Mouse (Mus musculus): ENCODE measurements around the gene Krtap8-1. TPM values are rescaled to one million over a fixed set of nuclear protein-coding genes. Genes with fewer than 3 reads are reported as not detected.

Gene Krtap8-1
- polyA plus RNA-seq (2015; fragmentation: Nextera tagmentation; extraction: Ambion mirVana), result not detected in 2 replicates

DNA sequence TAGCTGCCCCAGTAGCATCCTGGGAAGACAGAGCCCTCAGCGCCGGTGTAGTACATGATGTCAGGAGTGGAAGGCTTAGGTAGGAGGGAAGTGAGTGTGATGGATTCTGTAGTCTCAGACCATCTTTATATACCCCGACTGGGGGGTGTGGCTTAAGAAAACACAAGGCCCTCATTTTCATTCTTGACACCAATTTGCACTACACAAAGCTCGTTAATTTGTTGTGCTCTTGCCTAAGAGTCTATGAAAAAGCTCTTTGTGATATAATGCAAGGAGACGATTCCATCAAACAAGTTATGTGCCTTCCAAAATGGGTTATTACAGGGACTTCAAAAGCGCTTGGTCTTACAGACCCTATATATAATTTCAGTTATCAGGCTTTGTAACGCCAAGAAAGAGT is at the start of gene Krtap8-1:
Gene Krtap8-1, minus strand, starts transcription at position 101 of the 400 bp plus-strand sequence.
- Histone ChIP-seq H3K9me3 (no peaks in the 10 kb centered on the region), H3K27me3 (no peaks in the 10 kb centered on the region), H3K4me2 (no peak within 1 kb of the TSS), H3K4me1 (no peaks in the 10 kb centered on the region), H3K27ac (no peak within 1 kb of the TSS), H3K36me3 (no peaks in the 10 kb centered on the region), H3K9ac (no peak within 1 kb of the TSS), H3K4me3 (no peak within 1 kb of the TSS)
- ATAC-seq (ENCODE audit: borderline replicate concordance, extremely low read depth, low FRiP score, low TSS enrichment), result no peak
- WGBS, result 83% methylated on average over 7 of the region's 7 CpGs

DNA sequence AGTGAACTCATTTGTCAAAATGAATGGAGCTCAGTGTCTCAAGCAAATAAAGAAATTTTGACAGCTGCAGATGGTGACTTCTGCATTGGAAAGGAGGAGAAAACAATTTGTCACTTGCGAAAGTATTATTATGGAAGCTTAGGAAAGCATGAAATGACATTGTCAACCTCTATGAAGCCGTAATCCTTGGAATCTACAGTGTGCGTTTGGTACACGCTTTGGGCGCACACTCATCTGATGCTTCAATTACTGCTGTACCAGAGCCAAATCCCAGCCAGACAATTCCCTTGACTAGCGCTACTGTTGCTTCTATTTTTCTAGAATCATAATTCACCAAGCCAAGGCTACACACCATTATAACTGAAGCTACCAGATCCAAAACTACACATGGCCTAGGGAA is 49.6 kb upstream of the Krtap8-1 start:
- no peaks in the 10 kb centered on the region for H3K36me3 ChIP-seq
- H3K27me3 ChIP-seq, result no peaks in the 10 kb centered on the region
- H3K4me1 ChIP-seq, result no peaks in the 10 kb centered on the region
- H3K9ac ChIP-seq, result no peak overlapping the region
- H3K4me2 ChIP-seq, result no peak overlapping the region
- WGBS, result 91% methylated on average over 6 of the region's 6 CpGs
- no peaks in the 10 kb centered on the region for H3K9me3 ChIP-seq
- ATAC-seq (ENCODE audit: borderline replicate concordance, extremely low read depth, low FRiP score, low TSS enrichment), result no peak
- H3K4me3 ChIP-seq, result no peak overlapping the region
- no peak overlapping the region for H3K27ac ChIP-seq

DNA sequence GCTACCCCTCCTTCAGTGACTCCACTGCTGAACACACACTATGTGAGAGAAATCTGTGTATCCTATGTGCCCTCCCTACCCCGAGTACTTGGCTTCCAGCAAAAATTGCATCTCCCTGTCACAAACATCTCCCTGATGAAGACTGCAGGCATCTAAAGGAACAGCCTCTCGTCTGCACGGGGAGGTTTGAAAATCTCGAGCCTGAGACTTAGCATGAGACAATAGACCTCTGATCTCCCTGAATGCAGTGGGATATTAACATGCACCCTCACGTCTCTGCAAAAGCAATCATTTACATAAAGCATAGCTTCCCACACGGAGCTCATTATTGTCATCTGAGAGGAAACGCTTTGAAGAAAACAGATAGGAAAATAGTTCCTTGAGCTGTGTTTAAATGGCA is 42.8 kb upstream of the Krtap8-1 start:
- ATAC-seq (ENCODE audit: borderline replicate concordance, extremely low read depth, low FRiP score, low TSS enrichment), result no peak
- 35% methylated on average over 7 of the region's 7 CpGs for WGBS
- H3K9ac ChIP-seq, result no peak overlapping the region

DNA sequence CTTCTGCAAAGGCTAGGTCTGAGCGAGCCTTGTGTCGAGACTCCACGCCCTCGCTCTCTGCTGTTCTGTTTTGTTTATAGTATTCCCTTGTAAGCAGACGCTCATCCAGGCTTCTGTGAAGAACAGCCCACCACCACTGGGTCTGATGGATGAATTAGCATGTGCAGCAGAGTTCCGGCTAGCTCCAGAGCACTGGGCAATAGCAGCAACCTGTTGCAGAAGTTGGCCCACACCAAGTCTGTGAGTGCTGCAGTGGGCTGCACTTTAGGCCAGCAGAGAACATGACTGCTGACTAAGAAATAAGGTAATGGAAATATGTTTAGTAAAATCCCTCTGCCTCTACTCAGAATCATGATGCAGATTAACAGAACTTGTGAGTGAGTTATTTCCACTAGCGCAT is 42.1 kb upstream of the Krtap8-1 start:
- 43% methylated on average over 7 of the region's 7 CpGs for WGBS
- no peak overlapping the region for H3K4me3 ChIP-seq
- no peaks in the 10 kb centered on the region for H3K9me3 ChIP-seq
- H3K36me3 ChIP-seq, result no peaks in the 10 kb centered on the region
- H3K9ac ChIP-seq, result no peak overlapping the region
- no peaks in the 10 kb centered on the region for H3K4me1 ChIP-seq
- H3K27me3 ChIP-seq, result no peaks in the 10 kb centered on the region
- H3K4me2 ChIP-seq, result no peak overlapping the region
- ATAC-seq (ENCODE audit: borderline replicate concordance, extremely low read depth, low FRiP score, low TSS enrichment), result no peak
- H3K27ac ChIP-seq, result no peak overlapping the region

More for the DNA sequence above, 42.8 kb upstream of the Krtap8-1 start:
- Histone ChIP-seq H3K4me1 (no peaks in the 10 kb centered on the region), H3K27me3 (no peaks in the 10 kb centered on the region), H3K27ac (no peak overlapping the region), H3K9me3 (no peaks in the 10 kb centered on the region), H3K4me3 (no peak overlapping the region), H3K36me3 (no peaks in the 10 kb centered on the region), H3K4me2 (no peak overlapping the region)

- no peak overlapping the region for H3K9ac ChIP-seq
- 86% methylated on average over 3 of the region's 3 CpGs for WGBS
- H3K27me3 ChIP-seq, result no peaks in the 10 kb centered on the region
- no peak overlapping the region for H3K4me3 ChIP-seq
- ATAC-seq (ENCODE audit: borderline replicate concordance, extremely low read depth, low FRiP score, low TSS enrichment), result 0 out of 2 replicates have a peak, but pooled peaks have one; percentile 11
- H3K36me3 ChIP-seq, result no peaks in the 10 kb centered on the region
- no peak overlapping the region for H3K27ac ChIP-seq
- no peaks in the 10 kb centered on the region for H3K4me1 ChIP-seq
- H3K9me3 ChIP-seq, result no peaks in the 10 kb centered on the region
- H3K4me2 ChIP-seq, result no peak overlapping the region
Measured at GRCm38 (mm10) chr16:89528380-89528779, 40.6 kb upstream of the Krtap8-1 start.

- WGBS, result 76% methylated on average over 4 of the region's 4 CpGs
- no peak for ATAC-seq (ENCODE audit: borderline replicate concordance, extremely low read depth, low FRiP score, low TSS enrichment)
- H3K27me3 ChIP-seq, result no peaks in the 10 kb centered on the region
Measured at GRCm38 (mm10) chr16:89520996-89521395, 33.2 kb upstream of the Krtap8-1 start.

DNA sequence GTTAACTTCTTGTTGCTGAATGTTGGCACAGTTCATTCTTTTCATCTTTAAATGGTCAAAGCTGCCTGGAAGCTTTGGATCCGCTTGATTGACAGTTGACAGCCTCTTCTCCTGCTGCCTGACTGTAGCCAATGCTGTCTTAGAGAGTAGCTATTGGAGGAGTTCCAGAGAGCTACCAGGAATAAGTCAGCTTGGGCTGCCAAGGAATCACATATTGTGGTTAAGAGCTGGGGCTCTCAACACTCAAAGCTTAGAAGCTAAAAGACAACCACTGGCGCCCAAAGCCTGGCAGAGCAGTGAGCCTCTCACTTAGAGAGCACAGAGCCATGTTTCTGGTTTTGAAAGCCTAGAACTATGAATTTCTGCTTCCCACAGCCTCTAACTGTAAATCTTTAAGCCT is 32.8 kb upstream of the Krtap8-1 start:
- H3K4me3 ChIP-seq, result no peak overlapping the region
- no peak for ATAC-seq (ENCODE audit: borderline replicate concordance, extremely low read depth, low FRiP score, low TSS enrichment)
- H3K27me3 ChIP-seq, result no peaks in the 10 kb centered on the region
- no peaks in the 10 kb centered on the region for H3K4me1 ChIP-seq
- no peaks in the 10 kb centered on the region for H3K36me3 ChIP-seq
- H3K4me2 ChIP-seq, result no peak overlapping the region
- 88% methylated on average over 2 of the region's 2 CpGs for WGBS
- no peak overlapping the region for H3K9ac ChIP-seq
- no peak overlapping the region for H3K27ac ChIP-seq
- no peaks in the 10 kb centered on the region for H3K9me3 ChIP-seq

More at GRCm38 (mm10) chr16:89520996-89521395, 33.2 kb upstream of the Krtap8-1 start:
- Histone ChIP-seq H3K27ac (no peak overlapping the region), H3K9ac (no peak overlapping the region), H3K4me3 (no peak overlapping the region), H3K4me1 (no peaks in the 10 kb centered on the region), H3K9me3 (no peaks in the 10 kb centered on the region), H3K4me2 (no peak overlapping the region), H3K36me3 (no peaks in the 10 kb centered on the region)

DNA sequence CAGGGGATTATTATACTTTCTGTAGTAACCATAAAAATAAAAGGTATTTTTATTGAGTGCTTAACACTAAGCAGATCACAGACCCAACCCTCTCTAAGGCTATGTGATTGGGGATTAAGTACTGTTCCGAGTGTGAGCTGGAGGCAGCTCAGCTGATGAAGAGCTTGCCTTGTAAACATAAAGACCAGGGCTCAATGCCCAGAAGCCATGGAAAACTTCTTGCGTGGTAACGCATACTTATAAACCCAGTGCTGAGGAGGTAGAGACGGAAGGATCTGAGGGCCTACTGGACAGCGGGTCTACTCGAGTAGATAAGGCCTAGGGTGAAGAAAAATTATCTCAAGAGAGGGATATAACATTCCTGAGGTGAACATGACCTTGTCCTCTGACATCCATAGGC is 32.3 kb upstream of the Krtap8-1 start:
- no peak overlapping the region for H3K27ac ChIP-seq
- no peak overlapping the region for H3K4me2 ChIP-seq
- H3K9ac ChIP-seq, result no peak overlapping the region
- H3K4me1 ChIP-seq, result no peaks in the 10 kb centered on the region
- H3K36me3 ChIP-seq, result no peaks in the 10 kb centered on the region
- no peak for ATAC-seq (ENCODE audit: borderline replicate concordance, extremely low read depth, low FRiP score, low TSS enrichment)
- H3K4me3 ChIP-seq, result no peak overlapping the region
- H3K27me3 ChIP-seq, result no peaks in the 10 kb centered on the region
- H3K9me3 ChIP-seq, result no peaks in the 10 kb centered on the region
- 84% methylated on average over 6 of the region's 6 CpGs for WGBS

- 51% methylated on average over 9 of the region's 9 CpGs for WGBS
- H3K9me3 ChIP-seq, result no peaks in the 10 kb centered on the region
- ATAC-seq (ENCODE audit: borderline replicate concordance, extremely low read depth, low FRiP score, low TSS enrichment), result no peak
Measured at GRCm38 (mm10) chr16:89517635-89518034, 29.9 kb upstream of the Krtap8-1 start.

GRCm38 (mm10) chr16:89513431-89513830 is 25.7 kb upstream of the Krtap8-1 start:
- no peak overlapping the region for H3K4me3 ChIP-seq
- no peaks in the 10 kb centered on the region for H3K27me3 ChIP-seq
- no peak overlapping the region for H3K27ac ChIP-seq
- H3K4me2 ChIP-seq, result no peak overlapping the region
- no peak for ATAC-seq (ENCODE audit: borderline replicate concordance, extremely low read depth, low FRiP score, low TSS enrichment)
- H3K9me3 ChIP-seq, result no peaks in the 10 kb centered on the region
- no peaks in the 10 kb centered on the region for H3K36me3 ChIP-seq
- WGBS, result 64% methylated on average over 7 of the region's 7 CpGs
- H3K4me1 ChIP-seq, result no peaks in the 10 kb centered on the region
- no peak overlapping the region for H3K9ac ChIP-seq

More at GRCm38 (mm10) chr16:89517635-89518034, 29.9 kb upstream of the Krtap8-1 start:
- Histone ChIP-seq H3K27me3 (no peaks in the 10 kb centered on the region), H3K9ac (no peak overlapping the region), H3K4me3 (no peak overlapping the region), H3K36me3 (no peaks in the 10 kb centered on the region), H3K4me1 (no peaks in the 10 kb centered on the region), H3K27ac (no peak overlapping the region), H3K4me2 (no peak overlapping the region)

GRCm38 (mm10) chr16:89508223-89508622 is 20.5 kb upstream of the Krtap8-1 start, which contains the start of gene Krtap7-1:
TSS of gene Krtap7-1 (minus strand) at chr16:89508323.
- H3K4me1 ChIP-seq, result no peaks in the 10 kb centered on the region
- no peak within 1 kb of the TSS for H3K9ac ChIP-seq
- no peaks in the 10 kb centered on the region for H3K27me3 ChIP-seq
- no peak within 1 kb of the TSS for H3K4me3 ChIP-seq
- no peak within 1 kb of the TSS for H3K27ac ChIP-seq
- ATAC-seq (ENCODE audit: borderline replicate concordance, extremely low read depth, low FRiP score, low TSS enrichment), result no peak
- 78% methylated on average over 4 of the region's 4 CpGs for WGBS
- no peaks in the 10 kb centered on the region for H3K36me3 ChIP-seq
- no peak within 1 kb of the TSS for H3K4me2 ChIP-seq
- H3K9me3 ChIP-seq, result no peaks in the 10 kb centered on the region

DNA sequence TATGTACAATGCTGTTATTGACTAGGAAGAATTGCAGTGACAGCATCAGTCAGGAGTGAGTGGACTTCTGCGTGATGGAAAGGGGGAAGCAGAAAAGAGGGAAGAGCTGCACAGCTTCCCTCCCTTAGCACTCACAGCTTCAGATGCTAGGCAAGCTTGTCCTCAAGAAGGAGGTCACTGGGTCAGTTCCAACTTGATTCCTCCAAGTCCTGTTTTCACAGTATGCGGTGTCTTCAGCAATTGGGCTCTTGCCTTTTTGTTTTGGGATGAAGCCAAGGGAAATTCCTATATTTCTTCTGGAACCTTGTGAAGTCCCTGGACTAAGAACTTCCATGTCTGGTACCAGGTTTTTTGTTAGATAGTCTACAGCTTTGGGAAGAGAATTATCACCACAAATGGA is 15.8 kb upstream of the Krtap8-1 start:
- Histone ChIP-seq H3K4me3 (no peak overlapping the region), H3K27ac (no peak overlapping the region), H3K9ac (no peak overlapping the region), H3K4me2 (no peak overlapping the region), H3K36me3 (no peaks in the 10 kb centered on the region), H3K27me3 (no peaks in the 10 kb centered on the region), H3K9me3 (no peaks in the 10 kb centered on the region), H3K4me1 (no peaks in the 10 kb centered on the region)
- 60% methylated on average over 2 of the region's 2 CpGs for WGBS
- no peak for ATAC-seq (ENCODE audit: borderline replicate concordance, extremely low read depth, low FRiP score, low TSS enrichment)

GRCm38 (mm10) chr16:89501870-89502269 is 14.1 kb upstream of the Krtap8-1 start:
- Histone ChIP-seq H3K9ac (no peak overlapping the region), H3K9me3 (no peaks in the 10 kb centered on the region), H3K27me3 (no peaks in the 10 kb centered on the region), H3K4me1 (no peaks in the 10 kb centered on the region), H3K4me2 (no peak overlapping the region), H3K4me3 (no peak overlapping the region), H3K27ac (no peak overlapping the region), H3K36me3 (no peaks in the 10 kb centered on the region)
- 69% methylated on average over 5 of the region's 5 CpGs for WGBS
- ATAC-seq (ENCODE audit: borderline replicate concordance, extremely low read depth, low FRiP score, low TSS enrichment), result no peak

Measured in lung, embryonic 15.5 days (tissue).